Mouse (Mus musculus) ovary, postnatal 14 days (tissue): ENCODE measurements around the gene Gm10945.
A peak's percentile ranks its signal among the peaks of the same experiment; 100 is the strongest.

Experiments
- DNase-seq: peaks from one replicate; pipeline ENCODE4 v3.0.0; 2022; ENCODE audit warnings: low spot score

Gm10945 gene

GRCm38 (mm10) chr10:6761287-6761811 is at the start of gene Gm10945:
Gene Gm10945 (minus strand): TSS chr10:6761761.
- peak; percentile 2 for DNase-seq

DNA sequence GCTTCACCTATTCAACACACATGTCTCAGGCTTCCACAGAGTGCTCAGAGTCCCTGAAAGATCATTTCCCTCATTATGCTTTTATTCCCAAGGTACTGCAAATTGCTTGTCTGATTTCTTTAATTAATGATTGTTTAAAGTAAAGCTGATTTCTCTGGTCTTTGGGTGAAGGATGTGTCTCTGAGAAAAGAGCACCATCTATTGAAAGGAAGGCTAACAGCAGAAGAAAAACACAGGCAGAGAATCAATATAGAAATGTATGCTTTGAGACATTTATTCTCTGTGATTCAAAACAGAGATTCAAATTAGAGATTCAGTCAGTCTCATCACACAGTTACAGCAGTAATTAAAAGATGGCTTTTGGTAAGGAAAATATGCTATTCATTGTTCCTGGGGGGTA is 28.7 kb upstream of the Gm10945 start:
- DNase-seq, result no peak

DNA sequence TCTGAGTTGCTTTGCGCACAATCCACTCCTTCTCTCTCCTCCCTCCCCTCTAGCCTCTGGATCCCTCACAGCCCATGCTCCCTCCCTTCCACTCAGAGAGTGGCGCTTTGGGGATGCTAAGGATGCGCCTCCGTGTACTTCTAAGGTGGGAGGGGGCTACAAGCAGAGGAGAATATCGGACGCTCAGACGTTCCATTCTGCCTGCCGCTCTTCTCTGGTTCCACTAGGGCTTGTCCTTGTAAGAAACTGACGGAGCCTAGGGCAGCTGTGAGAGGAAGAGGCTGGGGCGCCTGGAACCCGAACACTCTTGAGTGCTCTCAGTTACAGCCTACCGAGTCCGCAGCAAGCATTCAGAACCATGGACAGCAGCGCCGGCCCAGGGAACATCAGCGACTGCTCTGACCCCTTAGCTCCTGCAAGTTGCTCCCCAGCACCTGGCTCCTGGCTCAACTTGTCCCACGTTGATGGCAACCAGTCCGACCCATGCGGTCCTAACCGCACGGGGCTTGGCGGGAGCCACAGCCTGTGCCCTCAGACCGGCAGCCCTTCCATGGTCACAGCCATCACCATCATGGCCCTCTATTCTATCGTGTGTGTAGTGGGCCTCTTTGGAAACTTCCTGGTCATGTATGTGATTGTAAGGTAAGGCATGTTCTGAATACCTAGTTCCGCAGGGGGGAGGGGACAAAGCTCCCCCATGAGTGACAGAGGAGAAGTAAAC is 27.1 kb upstream of the Gm10945 start:
- peak; percentile 46 for DNase-seq

- no peak for DNase-seq
Observed at GRCm38 (mm10) chr10:6758206-6758605, 3.4 kb downstream of the Gm10945 start, which contains the start of gene Oprm1. Gene Oprm1 (plus strand): TSS chr10:6758506.

GRCm38 (mm10) chr10:6753375-6753774 is 8.2 kb downstream of the Gm10945 start:
- DNase-seq, result no peak

GRCm38 (mm10) chr10:6728469-6728868 is 33.1 kb downstream of the Gm10945 start:
- DNase-seq, result no peak

GRCm38 (mm10) chr10:6723765-6724164 is 37.8 kb downstream of the Gm10945 start:
- DNase-seq, result no peak

DNA sequence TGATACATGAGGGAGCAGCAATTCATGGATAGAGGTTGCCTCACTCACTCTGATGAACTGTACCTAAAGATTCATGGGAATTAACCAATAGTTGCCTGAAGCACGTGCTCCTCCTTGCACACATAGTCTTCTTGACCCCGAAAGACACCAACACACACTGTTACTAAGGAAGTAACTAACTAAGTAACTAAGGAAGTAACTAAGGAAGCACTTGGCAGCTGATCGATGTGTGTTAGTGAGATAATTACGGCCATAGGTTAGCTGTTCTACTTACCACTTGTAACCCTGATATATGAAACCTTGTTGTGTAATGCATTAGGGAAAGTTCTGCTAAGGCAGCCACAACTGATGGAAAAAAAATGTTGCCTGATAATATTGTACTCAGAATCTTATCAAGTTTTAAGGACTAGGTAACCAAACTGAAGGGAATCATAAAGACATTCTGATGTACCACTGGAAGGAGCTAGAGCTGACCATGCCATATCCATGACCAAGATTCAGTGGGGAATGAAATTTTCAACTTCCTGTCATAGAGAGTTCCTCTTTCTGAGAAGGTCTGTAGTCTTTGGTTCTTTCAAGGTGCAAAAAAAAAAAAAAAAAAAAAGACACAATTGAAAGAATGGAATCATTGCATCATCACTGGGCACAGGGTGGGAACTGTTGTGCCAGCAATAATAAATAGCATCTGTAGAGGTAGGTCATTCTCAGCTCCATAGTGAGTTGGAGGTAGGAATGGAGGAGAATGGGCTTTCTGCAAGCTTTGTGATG is 44.2 kb downstream of the Gm10945 start:
- no peak for DNase-seq

GRCm38 (mm10) chr10:6705226-6705885 is 56.2 kb downstream of the Gm10945 start:
- DNase-seq, result no peak

- peak; percentile 47 for DNase-seq
Observed at GRCm38 (mm10) chr10:6694218-6694850, 67.2 kb downstream of the Gm10945 start.
